Mouse (Mus musculus) liver, adult 2 months (tissue): ENCODE measurements around the gene Dffa.

Experiments used
- CTCF ChIP-seq: fragments of 200-500 bp; IDR thresholded peaks from 2 replicates; pipeline ENCODE4 v1.5.1; 2011; ENCODE audit warnings: low read depth, low read length, control low read depth
- POLR2A ChIP-seq: fragments of 200-500 bp; IDR thresholded peaks from 2 replicates; pipeline ENCODE4 v1.6.1; 2011; ENCODE audit warnings: low read length, control low read depth; ENCODE audit not compliant: insufficient read depth; ENCODE audit errors: extremely low read depth

GRCm38 (mm10) chr4:149079629-149080028, 24.3 kb upstream of the Dffa start:
- no peak for TF ChIP-seq CTCF
- TF ChIP-seq POLR2A = no peak
